Comparison of ENCODE assay signal across 25 mouse cellular contexts in the genomic region with DNA sequence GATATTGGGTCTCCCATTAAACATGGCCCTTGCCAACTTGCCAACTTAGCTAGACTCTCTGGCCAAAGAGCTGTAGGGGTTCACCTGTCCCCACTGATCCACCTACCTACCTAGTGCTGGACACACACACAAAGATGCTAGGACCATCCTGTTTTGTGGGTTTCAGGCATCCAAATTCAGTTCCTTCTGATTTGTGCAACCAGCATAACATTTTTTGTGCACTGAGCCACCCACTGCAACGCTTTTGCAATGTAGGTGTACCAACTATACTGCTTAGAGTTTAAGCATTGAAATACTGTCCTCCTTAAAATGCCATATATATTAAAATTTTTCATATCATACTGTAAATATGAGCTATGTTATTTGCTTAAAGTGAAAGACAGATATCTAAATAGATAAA.
"Had no signal": no experiment of that assay in that cellular context is flagged by ENCODE, and none has a peak within 500 bp of the region (broad histone marks: within the 10 kb centered on the region; RNA-seq: fewer than 3 reads in every experiment).

No protein-coding gene starts in this region.

- H3K36me3 ChIP-seq: heart, embryonic 10.5 days; heart, embryonic 13.5 days; heart, embryonic 15.5 days; hindbrain, embryonic 13.5 days; hindbrain, embryonic 15.5 days; kidney, embryonic 15.5 days; limb, embryonic 13.5 days; limb, embryonic 15.5 days; liver, embryonic 12.5 days had no signal

- H3K4me1 ChIP-seq: heart, embryonic 13.5 days; heart, embryonic 15.5 days; hindbrain, embryonic 13.5 days; hindbrain, embryonic 15.5 days; limb, embryonic 15.5 days; liver, embryonic 12.5 days had no signal

- H3K4me2 ChIP-seq: heart, embryonic 13.5 days; heart, embryonic 15.5 days; hindbrain, embryonic 13.5 days; hindbrain, embryonic 15.5 days; kidney, embryonic 15.5 days; limb, embryonic 13.5 days; limb, embryonic 15.5 days; liver, embryonic 12.5 days had no signal

- H3K27me3 ChIP-seq: heart, embryonic 13.5 days; heart, embryonic 15.5 days; hindbrain, embryonic 13.5 days; hindbrain, embryonic 15.5 days; kidney, embryonic 15.5 days; limb, embryonic 15.5 days; liver, embryonic 12.5 days had no signal

- H3K27ac ChIP-seq: heart, embryonic 10.5 days; heart, embryonic 13.5 days; heart, embryonic 15.5 days; hindbrain, embryonic 13.5 days; hindbrain, embryonic 15.5 days; hindbrain, postnatal 0 days; kidney, embryonic 15.5 days; kidney, postnatal 0 days; limb, embryonic 13.5 days; limb, embryonic 15.5 days; liver, embryonic 12.5 days had no signal

- H3K4me3 ChIP-seq: heart, embryonic 10.5 days; heart, embryonic 13.5 days; heart, embryonic 15.5 days; hindbrain, embryonic 13.5 days; hindbrain, embryonic 15.5 days; kidney, embryonic 15.5 days; limb, embryonic 13.5 days; limb, embryonic 15.5 days; liver, embryonic 12.5 days had no signal

- H3K9ac ChIP-seq: forebrain, postnatal 0 days; heart, embryonic 13.5 days; heart, embryonic 15.5 days; hindbrain, embryonic 13.5 days; hindbrain, embryonic 15.5 days; kidney, embryonic 15.5 days; limb, embryonic 13.5 days; limb, embryonic 15.5 days; liver, embryonic 12.5 days had no signal

- H3K9me3 ChIP-seq: heart, embryonic 10.5 days; heart, embryonic 13.5 days; heart, embryonic 15.5 days; hindbrain, embryonic 13.5 days; hindbrain, embryonic 15.5 days; kidney, embryonic 15.5 days; limb, embryonic 13.5 days; limb, embryonic 15.5 days; liver, embryonic 12.5 days had no signal

- DNase-seq: forebrain, postnatal 0 days; gastrocnemius, postnatal 14 days; gastrocnemius, postnatal 36 days; heart, adult 18-20 months; heart, postnatal 14 days; heart, postnatal 36 days; kidney, adult 11 months; kidney, adult 2 months; kidney, adult 9 months; kidney, postnatal 14 days; kidney, postnatal 36 days; layer of hippocampus, postnatal 36 days; left cerebral cortex, postnatal 4 days had no signal

- ATAC-seq: forebrain, postnatal 0 days; hindbrain, postnatal 0 days; intestine, embryonic 16.5 days; liver, embryonic 12.5 days had no signal
